Mouse (Mus musculus) megakaryocyte, embryonic 14.5 days (primary cell): ENCODE data around the gene Gclc.

Source experiments
- FLI1 ChIP-seq: IDR thresholded peaks from 2 replicates; pipeline ENCODE4 v1.6.1; 2012; ENCODE audit warnings: low read length, inconsistent platforms, mixed read lengths
- GATA1 ChIP-seq: IDR thresholded peaks from 3 replicates; pipeline ENCODE4 v1.6.1; 2012; ENCODE audit warnings: mixed read lengths, low read length, inconsistent platforms, borderline replicate concordance

GRCm38 (mm10) chr9:77793838-77794237 lies 39.5 kb downstream of the Gclc start:
- TF ChIP-seq GATA1: no peak
- TF ChIP-seq FLI1: no peak
